Mouse (Mus musculus): ENCODE measurements around the gene Tmem143.

DNA sequence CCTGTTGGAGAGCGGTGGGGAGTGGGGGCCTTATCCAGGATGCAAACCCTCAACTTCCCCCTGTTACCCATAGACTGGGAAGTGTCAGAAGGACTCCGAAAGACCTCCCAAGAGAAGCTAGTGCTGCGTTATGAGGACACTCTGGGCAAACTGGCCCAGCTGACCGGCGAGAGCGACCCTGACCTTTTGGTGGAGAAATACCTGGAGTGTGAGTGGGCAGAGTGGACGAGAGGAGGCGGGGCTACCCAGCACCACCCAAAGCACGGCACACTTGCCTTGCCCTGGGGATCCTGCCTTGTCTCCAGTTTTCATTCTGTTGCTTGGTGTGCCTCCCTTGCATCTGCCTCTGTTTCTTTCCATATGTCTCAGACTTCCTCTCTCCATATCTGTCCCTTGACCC, 45.2 kb downstream of the Tmem143 start:
- TF ChIP-seq EP300 (IDR thresholded peaks at IDR 0.05; ENCODE audit: low read depth) (no peak), CTCF (IDR thresholded peaks at IDR 0.05; ENCODE audit: low read depth) (no peak)

Measured in liver, postnatal 0 days (tissue).